Mouse (Mus musculus) megakaryocyte, embryonic 14.5 days (primary cell): ENCODE measurements around the gene Sox10. TPM values are rescaled to one million over a fixed set of nuclear protein-coding genes. Genes with fewer than 3 reads are reported as not detected.
A peak's percentile ranks its signal among the peaks of the same experiment; 100 is the strongest.

Source experiments
- H3K27me3 ChIP-seq: replicated peaks from 2 replicates; pipeline ENCODE3; 2012; ENCODE audit warnings: inconsistent platforms
- H3K36me3 ChIP-seq: replicated peaks from 2 replicates; pipeline ENCODE3; 2012; ENCODE audit warnings: low read length, inconsistent platforms, mixed read lengths
- H3K4me1 ChIP-seq: 2 replicates; pipeline ENCODE4 v1.6.1; 2012; ENCODE audit warnings: inconsistent platforms
- H3K4me3 ChIP-seq: replicated peaks from 2 replicates; pipeline ENCODE3; 2012; ENCODE audit warnings: moderate library complexity, mild to moderate bottlenecking, inconsistent platforms
- H3K9me3 ChIP-seq: 2 replicates; pipeline ENCODE4 v1.6.1; 2012; ENCODE audit warnings: inconsistent platforms
- FLI1 ChIP-seq: IDR thresholded peaks from 2 replicates; pipeline ENCODE4 v1.6.1; 2012; ENCODE audit warnings: low read length, inconsistent platforms, mixed read lengths
- GATA1 ChIP-seq: IDR thresholded peaks from 3 replicates; pipeline ENCODE4 v1.6.1; 2012; ENCODE audit warnings: mixed read lengths, low read length, inconsistent platforms, borderline replicate concordance
- polyA plus RNA-seq: library from polyadenylated mRNA; stranded (reverse); fragments of >175 nt; gene quantifications from 2 replicates; pipeline ENCODE4 v1.2.3, GENCODE M21; 2012; ENCODE audit warnings: low replicate concordance; ENCODE audit not compliant: insufficient read depth

The Sox10 gene
- polyA plus RNA-seq, 1 experiment = not detected

DNA sequence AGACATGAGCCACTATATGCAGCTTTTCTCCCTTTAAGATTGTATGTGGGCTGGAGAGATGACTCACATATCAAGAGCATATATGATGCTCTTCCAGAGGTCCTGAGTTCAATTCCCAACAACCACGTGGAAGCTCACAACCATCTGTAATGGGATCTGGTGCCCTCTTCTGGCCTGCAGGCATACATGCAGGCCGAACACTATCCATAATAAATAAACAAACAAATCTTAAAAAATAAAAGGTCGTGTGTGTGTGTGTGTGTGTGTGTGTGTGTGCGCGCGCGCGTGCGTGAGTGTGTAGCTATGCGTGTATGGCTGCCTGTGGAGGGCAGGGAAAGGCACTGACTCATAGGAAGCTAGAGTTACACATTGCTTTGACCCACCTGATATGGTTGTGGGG, 25.4 kb downstream of the Sox10 start:
- H3K27me3 ChIP-seq = peaks cover 5% of the 10 kb centered on the region
- peak overlapping the region; percentile 10 for H3K4me3 ChIP-seq
- TF ChIP-seq FLI1 (no peak), GATA1 (no peak)
- peaks cover 38% of the 10 kb centered on the region for H3K4me1 ChIP-seq
- H3K36me3 ChIP-seq = peaks cover 12% of the 10 kb centered on the region
- peaks cover 3% of the 10 kb centered on the region; the same call in 1 of the 2 replicates for H3K9me3 ChIP-seq

DNA sequence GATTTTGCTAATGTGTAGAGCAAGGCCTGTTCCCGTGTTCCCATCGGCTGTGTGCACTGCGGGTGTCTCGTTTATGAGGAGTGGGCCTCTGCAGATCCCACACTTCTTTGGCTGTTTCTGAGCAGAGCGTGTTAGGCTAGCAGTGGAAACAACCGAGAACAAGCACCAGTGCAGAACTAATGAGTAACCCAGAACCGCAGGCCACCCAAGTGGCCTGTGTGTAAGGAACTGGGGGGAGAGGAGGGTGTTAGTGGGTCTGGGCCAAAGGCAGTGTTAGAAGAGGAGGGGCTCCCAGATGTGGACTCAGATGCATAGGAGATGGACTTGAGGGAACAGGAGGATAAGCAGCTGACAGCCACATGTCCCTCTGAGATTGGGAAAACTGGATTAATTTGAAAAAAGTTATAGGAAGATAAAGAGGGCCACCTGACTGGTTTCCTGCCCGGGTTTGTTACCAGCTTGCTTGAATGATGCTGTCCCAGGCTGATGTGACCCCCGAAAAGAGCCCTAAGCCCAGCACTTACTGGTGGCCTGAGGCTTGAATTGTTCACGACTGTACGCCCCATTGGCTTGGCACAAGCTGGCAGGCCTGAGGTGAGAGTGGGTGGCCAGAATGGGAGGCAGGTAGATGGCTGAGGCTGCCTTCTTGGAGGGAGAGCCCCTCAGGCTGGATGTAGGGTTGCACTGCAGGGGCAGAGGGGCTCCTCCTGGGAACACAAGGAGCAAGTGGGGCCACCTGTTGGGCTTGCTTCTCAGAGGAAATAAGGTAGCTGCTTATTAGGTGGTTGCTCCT, 29.1 kb downstream of the Sox10 start:
- peaks cover 39% of the 10 kb centered on the region for H3K36me3 ChIP-seq
- TF ChIP-seq GATA1 (no peak), FLI1 (no peak)
- no peak overlapping the region for H3K4me3 ChIP-seq
- peaks cover 3% of the 10 kb centered on the region; the same call in 1 of the 2 replicates for H3K9me3 ChIP-seq
- H3K27me3 ChIP-seq = peaks cover 5% of the 10 kb centered on the region
- H3K4me1 ChIP-seq = peaks cover 11% of the 10 kb centered on the region

DNA sequence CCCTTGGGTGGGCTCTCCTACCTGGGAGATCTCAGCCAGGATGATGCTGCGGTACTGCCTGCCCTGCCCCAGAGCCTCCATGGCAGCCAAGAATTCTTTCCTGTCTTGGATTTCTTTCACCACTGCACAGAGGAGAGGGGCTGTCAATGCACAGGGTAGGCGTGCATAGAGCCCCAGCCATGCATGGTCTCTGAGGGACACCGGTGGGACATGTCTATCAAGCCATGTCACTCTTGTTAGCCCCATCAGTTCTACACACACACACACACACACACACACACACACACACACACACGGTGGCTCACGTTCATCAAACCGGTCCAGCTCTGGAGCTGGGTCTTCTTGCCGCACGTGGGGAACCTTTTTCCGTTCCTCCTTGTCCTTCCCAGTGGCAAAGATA, 29.7 kb downstream of the Sox10 start:
- Histone ChIP-seq H3K4me3 (no peak overlapping the region), H3K36me3 (peaks cover 45% of the 10 kb centered on the region), H3K9me3 (peaks cover 3% of the 10 kb centered on the region; the same call in 1 of the 2 replicates), H3K27me3 (peaks cover 5% of the 10 kb centered on the region), H3K4me1 (peaks cover 4% of the 10 kb centered on the region)
- TF ChIP-seq GATA1 (no peak), FLI1 (no peak)

DNA sequence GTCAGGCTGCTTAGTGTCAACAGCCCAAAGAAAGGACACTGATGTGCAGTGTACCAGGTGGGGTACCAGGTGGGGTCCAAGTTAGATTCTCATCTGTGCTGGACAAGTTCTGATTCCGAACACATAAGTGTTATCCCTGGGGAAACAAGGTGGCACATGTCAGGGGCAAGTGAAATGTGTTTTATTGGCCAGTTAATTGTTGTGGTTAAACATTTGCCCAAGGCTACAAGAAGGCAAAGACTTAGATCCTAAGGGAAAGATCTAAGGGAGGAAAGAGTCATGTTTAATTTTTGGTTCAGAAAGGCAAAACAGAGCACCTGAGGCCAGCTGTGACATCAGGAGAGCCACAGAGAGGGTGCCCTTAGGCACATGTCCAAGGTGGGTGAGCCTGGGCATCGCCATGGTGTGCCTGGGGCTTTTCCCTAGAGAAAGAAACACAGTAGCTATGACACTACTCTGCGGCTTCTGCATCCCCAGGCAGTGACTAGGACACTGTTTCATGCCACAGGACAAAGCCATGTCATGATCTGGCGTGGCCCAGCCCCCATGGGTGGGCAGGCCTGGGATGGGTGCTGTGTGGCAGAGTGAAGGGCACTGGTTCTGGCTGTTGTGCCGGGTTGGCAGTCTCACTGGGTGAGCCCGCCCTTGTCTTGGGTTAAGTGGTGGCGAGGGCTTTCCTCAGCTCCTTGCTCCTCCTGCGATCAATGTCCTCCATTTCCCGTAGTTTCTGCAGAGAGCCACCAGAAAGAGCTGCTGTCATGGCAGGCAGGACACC, 30.4 kb downstream of the Sox10 start:
- Histone ChIP-seq H3K36me3 (peaks cover 52% of the 10 kb centered on the region), H3K9me3 (peaks cover 3% of the 10 kb centered on the region; the same call in 1 of the 2 replicates), H3K4me1 (no peaks in the 10 kb centered on the region; the same call in none of the 2 replicates), H3K4me3 (no peak overlapping the region), H3K27me3 (peaks cover 5% of the 10 kb centered on the region)
- TF ChIP-seq GATA1 (no peak), FLI1 (no peak)

DNA sequence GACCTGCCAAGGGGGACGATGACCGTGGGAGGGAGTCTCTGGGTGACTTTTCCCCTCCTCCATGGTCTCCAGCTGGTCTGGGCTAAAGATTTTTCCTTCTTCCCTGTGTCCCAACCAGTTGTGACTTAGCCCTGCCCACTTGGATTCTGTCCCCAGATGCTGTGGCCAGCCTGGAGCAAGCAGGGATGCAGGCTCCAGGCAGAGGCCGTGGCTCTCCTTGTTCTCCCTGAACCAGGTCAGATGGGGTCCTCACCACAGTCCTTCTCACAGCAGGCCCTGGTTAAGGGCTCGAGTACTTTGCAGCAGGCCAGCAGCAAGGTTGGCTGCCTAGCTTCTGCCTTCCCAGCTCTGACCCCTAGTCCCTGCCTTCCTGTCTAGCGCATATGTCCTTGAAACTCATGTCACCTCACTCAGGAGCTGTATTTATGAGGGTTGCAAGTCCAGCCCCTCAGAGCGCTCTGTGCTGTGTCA, 31.8 kb downstream of the Sox10 start:
- peaks cover 64% of the 10 kb centered on the region for H3K36me3 ChIP-seq
- peaks cover 2% of the 10 kb centered on the region for H3K9me3 ChIP-seq
- H3K27me3 ChIP-seq = peaks cover 5% of the 10 kb centered on the region
- TF ChIP-seq FLI1 (no peak), GATA1 (no peak)
- H3K4me1 ChIP-seq = no peaks in the 10 kb centered on the region; the same call in none of the 2 replicates
- no peak overlapping the region for H3K4me3 ChIP-seq

DNA sequence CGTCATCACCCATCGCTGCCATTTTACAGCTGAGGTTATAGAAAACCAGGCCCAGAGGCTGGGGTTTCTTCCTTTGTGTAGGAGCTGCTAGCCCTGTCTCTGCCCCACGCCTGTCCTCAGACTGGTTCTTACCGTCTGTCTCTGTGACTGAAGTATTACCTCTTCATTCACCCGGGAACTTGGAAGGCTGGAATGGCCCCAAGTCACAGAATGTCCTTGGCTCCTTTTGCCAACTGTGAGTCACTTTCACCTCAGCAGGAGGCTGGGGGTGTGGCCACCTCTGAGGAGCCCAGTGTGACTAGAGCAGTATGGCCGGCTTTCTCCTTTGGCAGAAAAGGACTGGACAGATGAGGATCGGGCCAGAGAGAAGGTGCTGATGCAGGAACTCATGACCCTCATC, 33.6 kb downstream of the Sox10 start:
- Histone ChIP-seq H3K36me3 (peaks cover 82% of the 10 kb centered on the region), H3K9me3 (peaks cover 9% of the 10 kb centered on the region), H3K4me3 (no peak overlapping the region), H3K27me3 (peaks cover 3% of the 10 kb centered on the region), H3K4me1 (no peaks in the 10 kb centered on the region; the same call in none of the 2 replicates)
- TF ChIP-seq FLI1 = no peak
- TF ChIP-seq GATA1 = no peak

DNA sequence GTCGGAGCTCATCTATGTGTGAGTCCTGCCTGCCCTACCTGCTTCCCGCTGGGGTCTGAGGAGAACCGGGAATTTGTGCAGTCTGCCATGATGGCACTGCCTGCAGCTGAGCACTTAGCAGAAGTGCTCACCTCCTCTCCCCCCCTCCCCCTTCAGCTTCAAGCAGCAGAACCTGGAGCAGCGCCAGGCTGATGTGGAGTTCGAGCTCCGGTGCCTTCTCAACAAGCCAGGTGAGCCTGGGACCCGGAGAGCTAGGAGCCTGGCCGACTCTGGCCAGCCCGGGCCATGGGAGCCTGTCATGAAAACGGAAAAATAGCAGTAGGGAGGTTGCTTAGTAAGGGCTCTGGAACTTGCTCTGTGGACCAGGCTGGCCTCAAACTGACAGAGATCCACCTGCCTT, 34.3 kb downstream of the Sox10 start:
- H3K4me1 ChIP-seq = peaks cover 4% of the 10 kb centered on the region; the same call in 1 of the 2 replicates
- no peaks in the 10 kb centered on the region for H3K27me3 ChIP-seq
- no peak for TF ChIP-seq GATA1
- no peak for TF ChIP-seq FLI1
- H3K4me3 ChIP-seq = no peak overlapping the region
- peaks cover 9% of the 10 kb centered on the region for H3K9me3 ChIP-seq
- H3K36me3 ChIP-seq = peaks cover 88% of the 10 kb centered on the region

DNA sequence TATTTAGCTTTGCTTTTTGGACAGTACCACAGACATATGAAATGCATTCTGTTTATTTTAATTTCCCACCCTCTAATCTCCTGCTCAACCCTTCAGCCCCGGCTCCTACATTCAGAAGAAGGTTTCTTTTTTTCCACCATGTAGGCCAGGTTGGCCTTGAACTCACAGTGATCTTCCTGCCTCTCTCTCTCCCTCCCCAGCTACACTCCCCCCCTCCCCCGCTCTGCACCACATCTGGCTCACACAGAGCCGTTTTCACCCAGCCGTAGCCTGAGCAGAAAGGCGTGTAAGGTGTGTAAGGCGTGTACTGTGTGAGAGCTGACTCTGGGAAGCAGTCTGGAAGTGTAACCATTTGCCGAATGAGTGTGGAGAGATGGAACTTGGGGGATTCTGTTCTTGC, 35.7 kb downstream of the Sox10 start:
- peaks cover 98% of the 10 kb centered on the region for H3K36me3 ChIP-seq
- TF ChIP-seq GATA1 = no peak
- no peak for TF ChIP-seq FLI1
- no peak overlapping the region for H3K4me3 ChIP-seq
- H3K27me3 ChIP-seq = no peaks in the 10 kb centered on the region
- peaks cover 9% of the 10 kb centered on the region for H3K4me1 ChIP-seq
- peaks cover 9% of the 10 kb centered on the region for H3K9me3 ChIP-seq

DNA sequence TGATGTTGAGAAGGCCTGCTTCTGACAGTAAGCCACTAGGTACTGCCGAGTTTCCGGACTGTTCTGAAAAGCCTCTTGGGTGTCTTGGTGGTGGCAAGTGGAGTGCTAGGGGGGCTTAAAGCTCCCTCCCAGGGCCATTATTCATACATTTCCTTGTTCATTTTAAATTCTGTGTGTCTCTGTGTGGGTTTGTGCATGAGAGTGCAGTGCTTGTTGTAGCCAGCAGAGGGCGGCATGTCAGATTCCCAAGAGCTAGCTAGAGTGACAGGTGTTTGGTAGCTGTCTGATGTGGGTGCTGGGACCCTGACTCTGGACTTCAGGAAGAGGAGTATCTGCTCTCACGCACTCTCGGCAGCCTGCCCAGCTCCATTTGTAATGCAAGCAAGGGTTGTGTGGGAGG, 36.8 kb downstream of the Sox10 start:
- peaks cover 98% of the 10 kb centered on the region for H3K36me3 ChIP-seq
- H3K9me3 ChIP-seq = peaks cover 9% of the 10 kb centered on the region
- TF ChIP-seq GATA1 (no peak), FLI1 (no peak)
- H3K4me1 ChIP-seq = peaks cover 20% of the 10 kb centered on the region
- no peak overlapping the region for H3K4me3 ChIP-seq
- H3K27me3 ChIP-seq = no peaks in the 10 kb centered on the region

DNA sequence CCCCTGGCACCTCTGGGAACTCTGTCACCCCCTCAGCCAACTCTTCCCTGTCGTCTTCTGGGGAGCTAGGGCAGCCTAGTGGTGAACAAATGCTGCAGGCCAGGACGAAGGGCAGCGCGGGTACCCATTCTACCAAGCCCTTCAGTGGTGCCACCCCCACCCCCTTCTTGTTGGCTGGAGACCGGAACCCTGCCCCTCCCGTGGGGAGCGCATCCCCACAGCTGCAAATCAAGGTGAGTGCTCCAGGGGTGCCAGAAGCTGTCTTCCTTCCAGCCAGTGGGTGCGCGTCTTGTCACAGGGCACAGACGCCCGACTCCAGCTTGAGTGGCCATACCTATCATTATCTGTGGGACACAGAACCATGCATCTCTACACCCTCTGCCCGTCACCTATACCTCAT, 37.9 kb downstream of the Sox10 start:
- Histone ChIP-seq H3K9me3 (peaks cover 9% of the 10 kb centered on the region), H3K4me1 (peaks cover 31% of the 10 kb centered on the region), H3K36me3 (peaks cover 98% of the 10 kb centered on the region), H3K4me3 (no peak overlapping the region), H3K27me3 (no peaks in the 10 kb centered on the region)
- TF ChIP-seq FLI1 = no peak
